Mouse (Mus musculus) lung, embryonic 16.5 days (tissue): Measurements from ENCODE around the gene Polr2e. TPM values are rescaled to one million over a fixed set of nuclear protein-coding genes. Genes with fewer than 3 reads are reported as not detected.

Experiments
- ATAC-seq: fragments of 200-750 bp; cut with Nextera tagmentation; 2 replicates; pipeline ENCODE4 v1.8.0; 2017; ENCODE audit warnings: low read depth, mild to moderate bottlenecking, moderate library complexity
- H3K27ac ChIP-seq: fragments of 300-500 bp; sonication (generic); 2 replicates; pipeline ENCODE4 v1.5.1; 2014; ENCODE audit warnings: mild to moderate bottlenecking, control low read depth, low read length
- H3K27me3 ChIP-seq: fragments of 300-500 bp; sonication (generic); 2 replicates; pipeline ENCODE4 v1.6.1; 2014; ENCODE audit warnings: low read depth, low read length, mixed read lengths; ENCODE audit not compliant: control insufficient read depth, insufficient read depth
- H3K36me3 ChIP-seq: fragments of 300-500 bp; sonication (generic); 2 replicates; pipeline ENCODE4 v1.6.1; 2014; ENCODE audit warnings: low read length; ENCODE audit not compliant: control insufficient read depth, insufficient read depth
- H3K4me1 ChIP-seq: fragments of 300-500 bp; sonication (generic); replicated peaks from 2 replicates; pipeline ENCODE4 v1.6.1; 2014; ENCODE audit warnings: low read length, mixed read lengths; ENCODE audit not compliant: control insufficient read depth, insufficient read depth
- H3K4me2 ChIP-seq: fragments of 300-500 bp; sonication (generic); 2 replicates; pipeline ENCODE4 v1.6.1; 2014; ENCODE audit warnings: low read depth, low read length, control low read depth
- H3K4me3 ChIP-seq: fragments of 300-500 bp; sonication (generic); 2 replicates; pipeline ENCODE4 v1.5.1; 2014; ENCODE audit warnings: mild to moderate bottlenecking, low read length, control low read depth
- H3K9ac ChIP-seq: fragments of 300-500 bp; sonication (generic); 2 replicates; pipeline ENCODE4 v1.6.1; 2014; ENCODE audit warnings: low read length, control low read depth
- H3K9me3 ChIP-seq: fragments of 300-500 bp; sonication (generic); 2 replicates; pipeline ENCODE4 v1.6.1; 2016; ENCODE audit warnings: low read length; ENCODE audit not compliant: control insufficient read depth
- WGBS: fragments of 180-500 bp; shearing (Covaris S2); extraction: QIAGEN DNeasy Blood & Tissue Kit; methylation state at CpG from one replicate; pipeline ENCODE4 v1.1.7; 2014; 5-methylcytosine and 5-hydroxymethylcytosine counted together
- polyA plus RNA-seq: library from polyadenylated mRNA; unstranded; fragments of >200 nt; fragmentation: Nextera tagmentation; extraction: Ambion mirVana; gene quantifications from 2 replicates; pipeline ENCODE4 v1.2.1, GENCODE M21; 2015

The Polr2e gene
- polyA plus RNA-seq, 1 experiment from 2014 or later, result 194 TPM

DNA sequence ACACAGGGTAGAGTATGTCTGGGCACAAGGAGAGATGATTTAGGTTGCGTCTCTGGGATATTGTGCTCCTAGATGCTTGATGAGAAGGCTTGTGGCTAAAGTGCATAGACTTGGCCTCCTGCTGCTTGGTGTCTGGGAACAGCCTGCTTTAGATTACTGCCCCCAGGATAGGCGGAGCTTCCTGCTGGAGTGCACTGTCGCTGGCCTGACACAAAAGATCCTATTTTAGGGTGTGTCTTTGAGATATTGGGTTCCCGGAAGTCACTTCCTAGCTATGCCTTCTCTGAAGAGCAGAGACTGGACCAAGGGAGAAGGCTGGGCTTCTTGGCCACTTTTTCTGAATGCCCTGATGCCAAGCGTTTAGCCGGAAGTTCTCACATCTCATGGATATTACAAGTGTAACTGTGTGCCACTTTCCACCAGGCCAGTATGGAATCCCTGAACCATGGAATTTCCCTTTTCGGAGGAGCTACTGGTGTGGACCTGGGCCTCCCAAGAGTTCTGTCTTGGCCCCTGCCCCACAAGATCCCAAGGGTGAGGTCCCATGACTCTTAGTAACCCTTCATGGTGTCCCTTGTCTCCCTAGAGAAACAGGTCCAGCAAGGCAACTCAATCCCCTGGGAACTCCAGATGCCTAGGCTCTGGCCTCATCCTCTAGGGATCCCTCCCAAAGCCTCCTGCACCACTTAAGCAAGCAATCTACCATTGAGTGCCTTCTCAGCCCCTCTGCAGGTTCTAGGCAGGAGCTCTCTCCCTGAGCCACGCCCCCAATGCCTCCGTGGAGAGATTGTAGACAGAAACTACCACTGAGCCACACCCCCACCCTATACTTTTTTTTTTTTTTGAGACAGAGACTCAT, 36.0 kb downstream of the Polr2e start:
- WGBS, result 57% methylated on average over 9 of the region's 9 CpGs
- Histone ChIP-seq H3K4me1 (peaks cover 12% of the 10 kb centered on the region), H3K36me3 (no peaks in the 10 kb centered on the region), H3K9me3 (no peaks in the 10 kb centered on the region), H3K27ac (0 out of 2 replicates have a peak overlapping the region, but pooled peaks have one; percentile 20), H3K4me2 (no peak overlapping the region), H3K9ac (peak overlapping the region; percentile 14; the same call in 1 of the 2 replicates), H3K27me3 (no peaks in the 10 kb centered on the region), H3K4me3 (no peak overlapping the region)
- ATAC-seq, result peak; percentile 21; the same call in 1 of the 2 replicates

DNA sequence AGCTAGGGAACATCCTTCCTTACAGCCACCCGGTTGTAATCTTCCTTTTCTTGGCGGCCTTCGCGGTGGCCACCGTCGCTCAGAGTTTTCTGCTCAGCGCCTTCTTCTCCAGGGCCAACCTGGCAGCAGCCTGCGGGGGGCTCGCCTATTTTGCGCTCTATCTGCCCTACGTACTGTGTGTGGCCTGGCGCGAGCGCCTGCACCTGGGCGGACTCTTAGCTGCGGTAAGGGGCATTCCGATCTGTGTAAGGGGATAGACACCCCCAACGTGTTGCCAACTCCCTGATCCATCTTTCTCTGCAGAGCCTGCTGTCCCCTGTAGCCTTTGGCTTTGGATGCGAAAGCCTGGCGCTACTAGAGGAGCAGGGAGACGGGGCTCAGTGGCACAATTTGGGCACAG, 36.8 kb downstream of the Polr2e start:
- no peak overlapping the region for H3K27ac ChIP-seq
- no peak overlapping the region for H3K4me3 ChIP-seq
- H3K9me3 ChIP-seq, result no peaks in the 10 kb centered on the region
- H3K36me3 ChIP-seq, result no peaks in the 10 kb centered on the region
- 40% methylated on average over 21 of the region's 21 CpGs for WGBS
- peak overlapping the region; percentile 14 for H3K9ac ChIP-seq
- H3K27me3 ChIP-seq, result no peaks in the 10 kb centered on the region
- H3K4me1 ChIP-seq, result peaks cover 16% of the 10 kb centered on the region
- no peak for ATAC-seq
- H3K4me2 ChIP-seq, result no peak overlapping the region

DNA sequence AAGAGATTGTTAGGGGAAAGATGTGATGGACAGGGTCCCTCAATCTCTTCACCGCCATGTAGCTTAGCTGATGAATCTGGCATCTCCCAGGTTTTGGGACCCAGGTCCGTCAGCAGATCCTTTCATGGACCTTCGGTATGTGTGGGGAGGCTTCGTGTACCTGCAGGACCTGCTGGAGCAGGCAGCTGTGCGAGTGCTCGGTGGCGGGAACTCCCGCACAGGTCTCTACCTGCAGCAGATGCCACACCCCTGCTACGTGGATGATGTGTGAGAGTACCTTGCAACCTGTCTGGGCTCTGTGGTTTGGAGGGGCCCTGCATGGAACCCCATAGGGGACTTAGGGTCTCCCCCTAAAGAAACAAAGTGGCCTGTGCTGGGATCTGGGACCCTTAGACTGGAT, 37.6 kb downstream of the Polr2e start:
- no peak overlapping the region for H3K27ac ChIP-seq
- WGBS, result 75% methylated on average over 9 of the region's 9 CpGs
- H3K4me1 ChIP-seq, result peaks cover 21% of the 10 kb centered on the region
- H3K9ac ChIP-seq, result no peak overlapping the region
- no peaks in the 10 kb centered on the region for H3K36me3 ChIP-seq
- no peaks in the 10 kb centered on the region for H3K27me3 ChIP-seq
- H3K4me2 ChIP-seq, result no peak overlapping the region
- H3K9me3 ChIP-seq, result no peaks in the 10 kb centered on the region
- no peak for ATAC-seq
- H3K4me3 ChIP-seq, result no peak overlapping the region

DNA sequence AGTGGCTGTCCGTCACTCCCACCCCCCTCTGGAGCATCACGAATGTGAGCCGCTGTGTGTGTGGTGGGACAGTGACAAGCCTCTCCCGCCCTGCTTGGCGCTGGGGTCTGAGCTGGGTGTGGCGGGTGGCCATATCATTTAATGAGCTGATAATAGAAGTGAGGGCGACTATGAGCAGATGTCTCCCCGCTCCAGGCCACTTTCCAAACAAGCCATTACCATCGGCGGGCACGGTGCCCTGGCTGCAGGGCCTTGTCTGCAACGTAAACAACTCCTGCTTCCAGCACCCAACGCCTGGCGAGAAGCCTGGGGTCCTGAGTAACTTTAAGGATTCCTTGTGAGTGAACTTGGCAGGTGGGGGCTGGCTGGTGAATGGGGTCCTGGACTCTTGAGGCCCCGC, 41.8 kb downstream of the Polr2e start:
- H3K27me3 ChIP-seq, result no peaks in the 10 kb centered on the region
- peak overlapping the region; percentile 83 for H3K4me2 ChIP-seq
- H3K9ac ChIP-seq, result peak overlapping the region; percentile 62
- peak overlapping the region; percentile 57 for H3K4me3 ChIP-seq
- peak; percentile 54 for ATAC-seq
- peaks cover 24% of the 10 kb centered on the region for H3K36me3 ChIP-seq
- peaks cover 14% of the 10 kb centered on the region for H3K4me1 ChIP-seq
- H3K9me3 ChIP-seq, result no peaks in the 10 kb centered on the region
- peak overlapping the region; percentile 30; the same call in 1 of the 2 replicates for H3K27ac ChIP-seq
- 7% methylated on average over 15 of the region's 15 CpGs for WGBS

DNA sequence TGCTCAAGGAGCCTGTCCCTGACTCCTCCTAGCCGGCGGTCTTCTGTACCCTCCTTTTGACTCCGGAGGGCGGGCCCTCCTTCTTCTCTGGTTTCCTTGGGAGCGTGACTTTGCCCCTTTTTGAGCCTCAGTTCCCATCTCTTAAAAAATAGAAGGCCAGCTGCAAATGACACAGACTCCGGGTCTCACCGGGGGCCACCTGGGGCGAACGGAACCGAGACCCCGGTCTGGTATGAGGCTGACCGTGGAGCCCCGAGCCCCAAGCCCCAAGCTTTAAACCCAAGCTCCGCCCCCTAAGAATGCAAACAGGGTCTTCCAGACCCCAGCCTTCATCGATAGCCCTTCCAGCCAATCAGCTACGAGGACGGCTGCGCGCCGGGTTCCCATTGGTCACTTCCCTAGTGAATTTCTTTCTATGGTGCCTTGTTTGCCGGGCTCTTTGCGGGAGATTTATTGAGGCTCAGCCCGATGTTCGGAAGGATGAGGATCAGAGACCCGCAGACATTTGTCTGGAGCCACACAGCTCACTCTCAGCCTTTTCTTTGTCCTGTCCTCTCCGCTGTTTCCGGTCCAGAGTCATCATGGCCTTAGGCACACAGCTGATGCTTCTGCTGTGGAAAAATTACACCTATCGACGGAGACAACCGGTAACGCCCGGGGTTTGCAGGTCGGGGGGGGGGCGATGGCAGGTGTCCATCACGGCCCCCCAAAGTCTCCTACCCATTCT, 42.4 kb downstream of the Polr2e start:
- peak overlapping the region; percentile 83 for H3K4me2 ChIP-seq
- no peaks in the 10 kb centered on the region for H3K9me3 ChIP-seq
- H3K36me3 ChIP-seq, result peaks cover 30% of the 10 kb centered on the region
- no peaks in the 10 kb centered on the region for H3K27me3 ChIP-seq
- peak overlapping the region; percentile 32 for H3K27ac ChIP-seq
- peaks cover 14% of the 10 kb centered on the region for H3K4me1 ChIP-seq
- ATAC-seq, result peak; percentile 54
- WGBS, result under 1% methylated on average over 35 of the region's 35 CpGs
- peak overlapping the region; percentile 57 for H3K4me3 ChIP-seq
- H3K9ac ChIP-seq, result peak overlapping the region; percentile 62

DNA sequence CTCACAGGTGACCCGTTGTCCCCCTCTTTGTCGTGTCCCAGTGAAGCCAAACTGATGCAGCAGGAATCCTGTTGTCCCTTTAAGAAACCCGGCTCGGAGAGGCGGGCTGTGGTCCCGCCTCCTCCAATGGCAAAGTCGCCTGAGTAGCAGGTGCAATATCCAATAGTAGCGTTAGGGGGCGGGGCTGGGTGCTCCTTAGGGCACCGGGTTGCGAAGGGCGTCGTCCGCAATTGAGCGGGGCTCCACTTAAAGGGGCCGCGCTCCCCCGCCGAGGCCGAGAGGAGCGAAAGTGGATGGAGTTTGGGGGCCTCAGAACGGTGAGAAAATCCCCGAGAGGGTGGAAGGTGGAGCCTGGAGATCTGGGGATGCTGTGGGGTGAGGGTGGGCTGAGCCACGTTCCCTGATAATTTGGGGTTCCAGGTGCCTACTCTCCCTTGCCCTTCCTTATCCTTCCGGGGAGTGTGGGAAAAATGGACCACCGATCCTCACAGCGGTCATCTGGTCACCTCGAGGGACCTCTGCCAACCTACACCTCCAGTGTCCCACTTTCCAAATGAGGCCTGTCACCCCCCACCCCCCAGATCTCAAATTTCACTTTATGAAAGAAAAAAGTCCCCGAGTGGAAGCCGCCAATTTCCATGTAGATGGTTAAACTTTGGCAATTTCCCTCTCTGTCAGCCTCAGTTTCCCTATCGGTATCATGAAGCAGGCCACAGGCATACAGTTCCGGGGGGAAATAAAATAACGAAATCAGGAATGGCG, 43.1 kb downstream of the Polr2e start, which contains the start of gene Abca7:
TSS of gene Abca7 (plus strand) at position 223 of the 762 bp plus-strand sequence.
- Histone ChIP-seq H3K9ac (peak within 1 kb of the TSS; percentile 62), H3K4me3 (peak within 1 kb of the TSS; percentile 57), H3K27ac (peak within 1 kb of the TSS; percentile 32), H3K4me2 (peak within 1 kb of the TSS; percentile 83), H3K27me3 (no peaks in the 10 kb centered on the region), H3K9me3 (peaks cover 3% of the 10 kb centered on the region), H3K36me3 (peaks cover 38% of the 10 kb centered on the region), H3K4me1 (peaks cover 14% of the 10 kb centered on the region)
- WGBS, result under 1% methylated on average over 34 of the region's 34 CpGs
- ATAC-seq, result peak; percentile 88

DNA sequence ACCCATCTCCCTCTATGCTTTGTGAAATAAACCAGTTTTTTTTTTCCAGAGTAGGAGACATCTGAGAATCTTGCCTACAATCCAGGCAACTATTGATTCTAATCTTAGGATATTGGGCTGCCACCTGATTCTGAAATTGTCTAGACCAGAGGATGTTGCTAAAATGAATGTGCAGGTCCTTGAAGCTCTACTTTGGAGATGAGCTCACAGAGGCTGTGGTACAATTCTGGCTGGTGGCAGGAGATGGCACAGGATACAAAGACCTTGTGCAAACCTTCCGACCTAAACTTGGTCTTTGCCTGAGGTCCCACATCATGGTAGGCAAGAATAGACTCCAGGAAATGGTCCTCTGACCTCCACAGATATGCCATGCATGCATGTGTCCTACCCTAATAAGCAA, 44.0 kb downstream of the Polr2e start:
- WGBS, result 63% methylated on average over 1 of the region's 1 CpGs
- Histone ChIP-seq H3K9ac (no peak overlapping the region), H3K4me1 (peaks cover 21% of the 10 kb centered on the region), H3K4me3 (no peak overlapping the region), H3K27ac (peak overlapping the region; percentile 2; the same call in 1 of the 2 replicates), H3K9me3 (peaks cover 4% of the 10 kb centered on the region), H3K27me3 (no peaks in the 10 kb centered on the region), H3K36me3 (peaks cover 45% of the 10 kb centered on the region), H3K4me2 (no peak overlapping the region)
- no peak for ATAC-seq

DNA sequence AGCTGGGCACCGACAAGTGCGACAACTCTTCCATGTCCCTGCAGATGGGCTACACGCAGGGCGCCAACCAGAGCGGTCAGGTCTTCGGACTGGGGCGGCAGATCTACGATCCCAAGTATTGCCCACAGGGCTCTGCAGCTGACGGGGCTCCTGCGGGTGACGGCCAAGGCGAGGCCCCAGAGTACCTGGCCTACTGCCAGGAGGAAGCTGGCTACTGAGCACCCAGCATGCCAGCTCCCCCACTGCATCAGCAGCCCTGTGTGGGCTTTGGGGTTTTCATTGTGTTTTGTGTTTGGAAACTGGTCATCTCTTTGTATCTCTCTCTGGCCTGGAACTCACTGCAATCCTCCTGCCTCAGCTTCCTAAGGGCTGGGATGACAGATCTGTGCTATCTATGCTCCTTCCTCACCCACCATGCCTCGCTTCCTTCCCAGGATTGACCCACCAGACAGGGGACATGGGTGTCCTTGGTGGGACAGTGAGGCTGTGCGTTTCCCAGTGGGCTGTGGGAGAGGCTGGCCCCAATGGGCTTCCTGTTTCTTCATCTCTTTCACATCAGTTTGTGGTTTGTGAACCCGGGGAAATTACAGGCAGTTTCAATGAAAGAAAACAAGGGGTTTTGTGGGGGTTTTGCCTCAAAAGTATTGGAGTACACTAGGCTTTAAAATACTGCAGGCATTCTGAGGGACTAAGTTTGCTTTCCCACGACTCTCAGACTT, 45.0 kb downstream of the Polr2e start:
- 77% methylated on average over 16 of the region's 16 CpGs for WGBS
- H3K36me3 ChIP-seq, result peaks cover 45% of the 10 kb centered on the region

More for the DNA sequence above, 45.0 kb downstream of the Polr2e start:
- Histone ChIP-seq H3K9ac (no peak overlapping the region), H3K27me3 (no peaks in the 10 kb centered on the region), H3K4me1 (peaks cover 26% of the 10 kb centered on the region), H3K27ac (no peak overlapping the region), H3K4me3 (no peak overlapping the region), H3K9me3 (peaks cover 4% of the 10 kb centered on the region), H3K4me2 (no peak overlapping the region)
- no peak for ATAC-seq
